Mouse (Mus musculus) cerebellum, postnatal 36 days (tissue): ENCODE results near the gene Rab10.
A peak's percentile ranks its signal among the peaks of the same experiment; 100 is the strongest.
"Not testable (repeated sequence)": the region's sequence is repeated elsewhere in the genome, so short reads cannot be mapped to it uniquely, and the experiment has no call there.

ENCODE experiments used
- DNase-seq, 2 experiments: peaks; one replicate each; pipeline ENCODE4 v3.0.0; 2021 to 2022; ENCODE audit warnings: mixed read lengths in 2 of 2

The Rab10 gene

GRCm38 (mm10) chr12:3309391-3310320 lies at the start of gene Rab10:
Gene Rab10 (minus strand): TSS chr12:3309969.
- peak; percentile 98 to 100 for DNase-seq

- DNase-seq: peak; percentile 76 to 84
Measured at GRCm38 (mm10) chr12:3359302-3359701, 49.5 kb upstream of the Rab10 start.

GRCm38 (mm10) chr12:3356824-3357223 lies 47.1 kb upstream of the Rab10 start:
- no peak for DNase-seq

GRCm38 (mm10) chr12:3355068-3355467 lies 45.3 kb upstream of the Rab10 start:
- no peak for DNase-seq

- no peak for DNase-seq
Measured at GRCm38 (mm10) chr12:3352216-3352615, 42.4 kb upstream of the Rab10 start.

- DNase-seq: no peak
Measured at GRCm38 (mm10) chr12:3350136-3350535, 40.4 kb upstream of the Rab10 start.

GRCm38 (mm10) chr12:3349387-3349786 lies 39.6 kb upstream of the Rab10 start:
- DNase-seq: no peak

- DNase-seq: no peak
Measured at GRCm38 (mm10) chr12:3347682-3348081, 37.9 kb upstream of the Rab10 start.

- no peak for DNase-seq
Measured at GRCm38 (mm10) chr12:3345038-3345437, 35.3 kb upstream of the Rab10 start.

GRCm38 (mm10) chr12:3344155-3344554 lies 34.4 kb upstream of the Rab10 start:
- DNase-seq: no peak

- DNase-seq: no peak
Measured at GRCm38 (mm10) chr12:3338931-3339330, 29.2 kb upstream of the Rab10 start.

- no peak for DNase-seq
Measured at GRCm38 (mm10) chr12:3329677-3330076, 19.9 kb upstream of the Rab10 start.

- no peak for DNase-seq
Measured at GRCm38 (mm10) chr12:3325232-3325631, 15.5 kb upstream of the Rab10 start.

GRCm38 (mm10) chr12:3323241-3323640 lies 13.5 kb upstream of the Rab10 start:
- DNase-seq: peak; percentile 9 to 15

GRCm38 (mm10) chr12:3319377-3319776 lies 9.6 kb upstream of the Rab10 start:
- DNase-seq: no peak

- no peak for DNase-seq
Measured at GRCm38 (mm10) chr12:3316937-3317336, 7.2 kb upstream of the Rab10 start.

GRCm38 (mm10) chr12:3316083-3316482 lies 6.3 kb upstream of the Rab10 start:
- DNase-seq: no peak

GRCm38 (mm10) chr12:3312886-3313285 lies 3.1 kb upstream of the Rab10 start:
- no peak for DNase-seq

GRCm38 (mm10) chr12:3310321-3310692 lies 538 bp upstream of the Rab10 start:
- peak in 1 of 2 experiments; percentile 51 for DNase-seq

- DNase-seq: peak in 1 of 2 experiments; percentile 6
Measured at GRCm38 (mm10) chr12:3308541-3309241, 1.1 kb downstream of the Rab10 start.

GRCm38 (mm10) chr12:3307587-3307986 lies 2.2 kb downstream of the Rab10 start:
- DNase-seq: no peak

GRCm38 (mm10) chr12:3305238-3305637 lies 4.5 kb downstream of the Rab10 start:
- DNase-seq: no peak

GRCm38 (mm10) chr12:3297622-3298021 lies 12.1 kb downstream of the Rab10 start:
- not testable (repeated sequence) for DNase-seq

GRCm38 (mm10) chr12:3296056-3296455 lies 13.7 kb downstream of the Rab10 start:
- DNase-seq: no peak
